26 mouse cellular contexts compared by ENCODE assay signal in genomic region chr3:90208662-90209061, GRCm38 (mm10). TPM values are rescaled to one million over a fixed set of nuclear protein-coding genes. Genes with fewer than 3 reads are reported as not detected.
DNase-seq lines count a peak whose midpoint lies in the region; ATAC-seq and TF ChIP-seq lines count a peak whose summit lies in the region.
"Had no signal": no experiment of that assay in that cellular context is flagged by ENCODE, and none has a peak within 500 bp of the region (broad histone marks: within the 10 kb centered on the region; RNA-seq: fewer than 3 reads in every experiment).

No protein-coding gene starts in this region.

- intact Hi-C loops in heart, postnatal 14 days (cut with DNase I), result no loop called here

- no peaks in the 10 kb centered on the region for H3K27me3 ChIP-seq in heart, embryonic 12.5 days (replicated peaks)
- H3K27me3 ChIP-seq in liver, embryonic 12.5 days (replicated peaks), result no peaks in the 10 kb centered on the region
- H3K27me3 ChIP-seq in MEL (ENCODE audit: control insufficient read depth in 1 of 2, insufficient read depth in 2 of 2, low read length in 2 of 2), result no peaks in the 10 kb centered on the region
- no peaks in the 10 kb centered on the region for H3K27me3 ChIP-seq in embryonic facial prominence, embryonic 14.5 days (replicated peaks; ENCODE audit: control insufficient read depth, insufficient read depth, low read length)
- H3K27me3 ChIP-seq: forebrain, embryonic 12.5 days; kidney, embryonic 15.5 days; neural tube, embryonic 15.5 days had no signal

- H3K9ac ChIP-seq in heart, embryonic 12.5 days, result no peak overlapping the region
- no peak overlapping the region for H3K9ac ChIP-seq in liver, embryonic 12.5 days
- H3K9ac ChIP-seq in MEL (ENCODE audit: control insufficient read depth, low read depth, low read length, poor library complexity, severe bottlenecking), result no peak overlapping the region
- no peak overlapping the region for H3K9ac ChIP-seq in embryonic facial prominence, embryonic 14.5 days (ENCODE audit: low read depth, low read length)
- H3K9ac ChIP-seq: forebrain, embryonic 12.5 days; kidney, embryonic 15.5 days; liver, embryonic 14.5 days; neural tube, embryonic 15.5 days had no signal

- no peak for TF ChIP-seq RAD21 in MEL (IDR thresholded peaks at IDR 0.05; ENCODE audit: low read depth, low read length)

- peaks cover 25% of the 10 kb centered on the region for H3K4me1 ChIP-seq in heart, embryonic 12.5 days (replicated peaks)
- H3K4me1 ChIP-seq in liver, embryonic 12.5 days, result peaks cover 38% of the 10 kb centered on the region
- H3K4me1 ChIP-seq in MEL (ENCODE audit: control insufficient read depth in 1 of 2, insufficient read depth in 2 of 2, low read length in 2 of 2), result peaks cover 7 to 13% of the 10 kb centered on the region in 2 experiments; a peak in 3 of 4 replicates
- H3K4me1 ChIP-seq in embryonic facial prominence, embryonic 14.5 days (ENCODE audit: control insufficient read depth, insufficient read depth, low read length), result peaks cover 13% of the 10 kb centered on the region

- ATAC-seq in heart, embryonic 12.5 days (ENCODE audit: insufficient number of reproducible peaks, low FRiP score), result no peak
- ATAC-seq in liver, embryonic 12.5 days, result no peak
- no peak for ATAC-seq in embryonic facial prominence, embryonic 14.5 days (ENCODE audit: low read depth)
- ATAC-seq: hindbrain, embryonic 16.5 days; intestine, embryonic 16.5 days had no signal

- no peak overlapping the region for H3K4me3 ChIP-seq in heart, embryonic 12.5 days
- no peak overlapping the region for H3K4me3 ChIP-seq in liver, embryonic 12.5 days
- H3K4me3 ChIP-seq in MEL (ENCODE audit: control insufficient read depth in 1 of 2, insufficient read depth in 1 of 2, low read depth in 2 of 2, low read length in 2 of 2), result no peak overlapping the region
- no peak overlapping the region for H3K4me3 ChIP-seq in embryonic facial prominence, embryonic 14.5 days (ENCODE audit: low read depth, low read length)
- H3K4me3 ChIP-seq: forebrain, embryonic 12.5 days; gastrocnemius, adult 2 months; kidney, embryonic 15.5 days; limb, embryonic 10.5 days; myocyte; neural tube, embryonic 15.5 days had no signal

- no peak for DNase-seq in heart, postnatal 14 days
- DNase-seq in liver, result no peak
- peak; percentile 53 for DNase-seq in MEL (ENCODE audit: low read depth, low spot score)
- peak; percentile 26 for DNase-seq in embryonic facial prominence, embryonic 14.5 days (ENCODE audit: low spot score)
- no peak for DNase-seq in embryo, embryonic 10 days (ENCODE audit: low spot score)
- DNase-seq in right cerebral cortex, postnatal 25 days, result no peak
- DNase-seq: adrenal gland, postnatal 14 days; cerebellum, adult 9-11 months; embryo, embryonic 11 days; gastrocnemius, adult 2 months; midbrain, embryonic 14.5 days; retina, postnatal 1 day; thymus, postnatal 14 days had no signal

- no peak; a peak in 1 of 4 replicates for TF ChIP-seq POLR2A in MEL (IDR thresholded peaks at IDR 0.05; ENCODE audit: control insufficient read depth in 1 of 2, insufficient read depth in 1 of 2, low read depth in 1 of 2, low read length in 2 of 2, poor library complexity in 1 of 2)

- no peak overlapping the region for H3K4me2 ChIP-seq in heart, embryonic 12.5 days
- H3K4me2 ChIP-seq in liver, embryonic 12.5 days, result no peak overlapping the region
- H3K4me2 ChIP-seq in embryonic facial prominence, embryonic 14.5 days (ENCODE audit: low read depth, low read length), result no peak overlapping the region
- H3K4me2 ChIP-seq: forebrain, embryonic 12.5 days; kidney, embryonic 15.5 days; neural tube, embryonic 15.5 days had no signal

- no peak for TF ChIP-seq CTCF in MEL (IDR thresholded peaks at IDR 0.05 in 2 of 3, conservative IDR thresholded peaks at IDR 0.05 in 1 of 3; ENCODE audit: control insufficient read depth in 1 of 3, insufficient read depth in 1 of 3, low read depth in 2 of 3, low read length in 3 of 3, poor library complexity in 1 of 3, severe bottlenecking in 1 of 3)

- WGBS in heart, embryonic 12.5 days, result 80% methylated on average over 2 of the region's 2 CpGs
- WGBS in liver, embryonic 12.5 days (ENCODE audit: insufficient replicate concordance), result 80% methylated on average over 2 of the region's 2 CpGs
- 67% methylated on average over 2 of the region's 2 CpGs for WGBS in embryonic facial prominence, embryonic 14.5 days

- peak overlapping the region; percentile 46; the same call in 1 of the 2 replicates for H3K27ac ChIP-seq in heart, embryonic 12.5 days (ENCODE audit: poor library complexity, severe bottlenecking)
- 0 out of 2 replicates have a peak overlapping the region, but pooled peaks have one; percentile 8 for H3K27ac ChIP-seq in liver, embryonic 12.5 days
- no peak overlapping the region for H3K27ac ChIP-seq in MEL (ENCODE audit: control insufficient read depth, low read depth, low read length)
- no peak overlapping the region for H3K27ac ChIP-seq in embryonic facial prominence, embryonic 14.5 days (replicated peaks; ENCODE audit: low read depth, low read length)
- H3K27ac ChIP-seq: forebrain, embryonic 12.5 days; gastrocnemius, adult 2 months; kidney, embryonic 15.5 days; limb, embryonic 10.5 days; liver, embryonic 14.5 days; neural tube, embryonic 15.5 days had no signal

- peaks cover 63% of the 10 kb centered on the region for H3K36me3 ChIP-seq in heart, embryonic 12.5 days
- H3K36me3 ChIP-seq in liver, embryonic 12.5 days, result peaks cover 62% of the 10 kb centered on the region
- H3K36me3 ChIP-seq in MEL (ENCODE audit: control insufficient read depth in 1 of 2, insufficient read depth in 2 of 2, low read length in 2 of 2), result peaks cover 18 to 25% of the 10 kb centered on the region in 2 experiments
- H3K36me3 ChIP-seq in embryonic facial prominence, embryonic 14.5 days (ENCODE audit: control insufficient read depth, insufficient read depth, low read length), result peaks cover 53% of the 10 kb centered on the region

- H3K79me2 ChIP-seq in MEL (ENCODE audit: control insufficient read depth, insufficient read depth, low read length, poor library complexity), result peaks cover 20% of the 10 kb centered on the region

- TF ChIP-seq EP300 in MEL (IDR thresholded peaks at IDR 0.05; ENCODE audit: low read depth in 1 of 2, low read length in 2 of 2), result no peak

- H3K9me3 ChIP-seq in heart, embryonic 12.5 days (replicated peaks), result no peaks in the 10 kb centered on the region
- H3K9me3 ChIP-seq in liver, embryonic 12.5 days (replicated peaks), result no peaks in the 10 kb centered on the region
- no peaks in the 10 kb centered on the region for H3K9me3 ChIP-seq in MEL (replicated peaks; ENCODE audit: insufficient read depth, low read length)
- H3K9me3 ChIP-seq in embryonic facial prominence, embryonic 14.5 days (ENCODE audit: control insufficient read depth, low read length), result no peaks in the 10 kb centered on the region
- H3K9me3 ChIP-seq: forebrain, embryonic 12.5 days; kidney, embryonic 15.5 days; limb, embryonic 10.5 days; neural tube, embryonic 15.5 days had no signal

RNA-seq across cellular contexts. Expression of gene Rps27, which starts 4.8 kb away (rescaled TPM):
- polyA plus RNA-seq in heart, embryonic 12.5 days (2016; fragmentation: Nextera tagmentation; extraction: Ambion mirVana), result 771 and 793 TPM in 2 replicates
- 100 to 1,000 TPM; 868 to 969 TPM for total RNA-seq in heart, postnatal 14 days (2021)
- polyA plus RNA-seq in liver, embryonic 12.5 days (2016; fragmentation: Nextera tagmentation; extraction: Ambion mirVana), result 777 and 835 TPM in 2 replicates
- 5,481 and 6,504 TPM in 2 replicates for total RNA-seq in MEL (2012; rRNA removed)
- 1,000 to 10,000 TPM in 1 of 2 experiments, not detected in 1; 2,476 TPM for polyA plus RNA-seq in MEL (2012; ENCODE audit: insufficient read depth in 1 of 2, insufficient read length in 2 of 2, low read depth in 1 of 2, low replicate concordance in 2 of 2, missing spikeins in 1 of 2)
- 2,089 and 2,268 TPM in 2 replicates for polyA plus RNA-seq in embryonic facial prominence, embryonic 14.5 days (2014; fragmentation: Nextera tagmentation; extraction: Ambion mirVana)

RNA-seq across cellular contexts. Expression of gene Rab13, which starts 4.8 kb away (rescaled TPM):
- polyA plus RNA-seq in heart, embryonic 12.5 days (2016; fragmentation: Nextera tagmentation; extraction: Ambion mirVana), result 26.8 and 28.0 TPM in 2 replicates
- total RNA-seq in heart, postnatal 14 days (2021), result 10 to 100 TPM in 1 of 2 experiments, 1 to 10 TPM in 1; 6.7 to 10.9 TPM
- polyA plus RNA-seq in liver, embryonic 12.5 days (2016; fragmentation: Nextera tagmentation; extraction: Ambion mirVana), result 8.3 and 8.6 TPM in 2 replicates
- total RNA-seq in MEL (2012; rRNA removed), result 4.3 and 5.1 TPM in 2 replicates
- 1 to 10 TPM in 1 of 2 experiments, not detected in 1; 7.7 TPM for polyA plus RNA-seq in MEL (2012; ENCODE audit: insufficient read depth in 1 of 2, insufficient read length in 2 of 2, low read depth in 1 of 2, low replicate concordance in 2 of 2, missing spikeins in 1 of 2)
- polyA plus RNA-seq in embryonic facial prominence, embryonic 14.5 days (2014; fragmentation: Nextera tagmentation; extraction: Ambion mirVana), result 18.1 and 19.8 TPM in 2 replicates

RNA-seq across cellular contexts. Expression of gene Jtb, which starts 22.7 kb away (rescaled TPM):
- polyA plus RNA-seq in heart, embryonic 12.5 days (2016; fragmentation: Nextera tagmentation; extraction: Ambion mirVana), result 83.0 and 84.3 TPM in 2 replicates
- total RNA-seq in heart, postnatal 14 days (2021), result 10 to 100 TPM; 44.9 to 48.9 TPM
- polyA plus RNA-seq in liver, embryonic 12.5 days (2016; fragmentation: Nextera tagmentation; extraction: Ambion mirVana), result 64.9 and 66.4 TPM in 2 replicates
- total RNA-seq in MEL (2012; rRNA removed), result 76.0 and 107 TPM in 2 replicates
- 100 to 1,000 TPM in 1 of 2 experiments, not detected in 1; 103 TPM for polyA plus RNA-seq in MEL (2012; ENCODE audit: insufficient read depth in 1 of 2, insufficient read length in 2 of 2, low read depth in 1 of 2, low replicate concordance in 2 of 2, missing spikeins in 1 of 2)
- polyA plus RNA-seq in embryonic facial prominence, embryonic 14.5 days (2014; fragmentation: Nextera tagmentation; extraction: Ambion mirVana), result 112 and 114 TPM in 2 replicates

RNA-seq across cellular contexts. Expression of gene Creb3l4, which starts 34.6 kb away (rescaled TPM):
- polyA plus RNA-seq in heart, embryonic 12.5 days (2016; fragmentation: Nextera tagmentation; extraction: Ambion mirVana), result 2.3 TPM in 2 replicates
- total RNA-seq in heart, postnatal 14 days (2021), result not detected
- polyA plus RNA-seq in liver, embryonic 12.5 days (2016; fragmentation: Nextera tagmentation; extraction: Ambion mirVana), result 0.56 and 0.66 TPM in 2 replicates
- 0.08 TPM in 1 of 2 replicates, not detected in the other for total RNA-seq in MEL (2012; rRNA removed)
- under 1 TPM in 1 of 2 experiments, not detected in 1; 0.07 TPM for polyA plus RNA-seq in MEL (2012; ENCODE audit: insufficient read depth in 1 of 2, insufficient read length in 2 of 2, low read depth in 1 of 2, low replicate concordance in 2 of 2, missing spikeins in 1 of 2)
- polyA plus RNA-seq in embryonic facial prominence, embryonic 14.5 days (2014; fragmentation: Nextera tagmentation; extraction: Ambion mirVana), result 5.2 and 6.1 TPM in 2 replicates
- total RNA-seq: gastrocnemius, adult 2 months; granulocyte monocyte progenitor cell, adult 5-6 weeks; hematopoietic stem cell, adult 5-6 weeks; layer of hippocampus, postnatal 10 days had no signal

RNA-seq across cellular contexts. Expression of gene Slc39a1, which starts 39.3 kb away (rescaled TPM):
- 63.5 and 67.8 TPM in 2 replicates for polyA plus RNA-seq in heart, embryonic 12.5 days (2016; fragmentation: Nextera tagmentation; extraction: Ambion mirVana)
- 10 to 100 TPM; 94.0 to 95.4 TPM for total RNA-seq in heart, postnatal 14 days (2021)
- 30.7 and 33.1 TPM in 2 replicates for polyA plus RNA-seq in liver, embryonic 12.5 days (2016; fragmentation: Nextera tagmentation; extraction: Ambion mirVana)
- total RNA-seq in MEL (2012; rRNA removed), result 47.2 and 58.5 TPM in 2 replicates
- 10 to 100 TPM; 61.7 to 80.5 TPM for polyA plus RNA-seq in MEL (2012; ENCODE audit: insufficient read depth in 1 of 2, insufficient read length in 2 of 2, low read depth in 1 of 2, low replicate concordance in 2 of 2, missing spikeins in 1 of 2)
- 88.1 and 90.9 TPM in 2 replicates for polyA plus RNA-seq in embryonic facial prominence, embryonic 14.5 days (2014; fragmentation: Nextera tagmentation; extraction: Ambion mirVana)

Comparison
In these comparisons a context has a peak if more than half of its experiments do, and no peak if none do; other contexts are left out.
1. H3K27ac ChIP-seq: peak in heart, embryonic 12.5 days (single experiment) and liver, embryonic 12.5 days (single experiment); none in MEL (single experiment) and embryonic facial prominence, embryonic 14.5 days (single experiment).
2. DNase-seq: peak in MEL (single experiment) and embryonic facial prominence, embryonic 14.5 days (single experiment); none in heart, postnatal 14 days (0 of 2), liver (single experiment), embryo, embryonic 10 days (single experiment) and right cerebral cortex, postnatal 25 days (single experiment).